In the genomic region with DNA sequence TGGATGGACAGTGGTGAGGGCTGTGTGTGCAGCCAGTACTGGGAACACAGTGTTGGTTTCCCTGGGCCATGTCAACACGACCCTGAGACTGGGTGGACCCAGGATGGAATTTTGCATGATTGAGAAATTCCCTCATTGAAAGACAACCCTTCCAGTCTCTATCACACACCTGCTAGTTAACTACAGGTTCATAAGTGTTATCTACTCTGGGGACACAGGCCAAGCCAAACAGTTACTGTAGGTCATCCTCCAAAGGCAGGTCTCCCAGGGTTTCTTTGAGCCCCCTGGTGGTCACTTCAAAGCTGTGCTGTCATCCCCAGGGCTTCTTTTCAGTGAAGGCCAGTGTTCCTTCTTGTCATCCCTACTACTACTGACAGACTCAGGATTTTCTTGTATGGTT, we compare ENCODE assay signal across 9 mouse cellular contexts.
DNase-seq lines count a peak whose midpoint lies in the region; ATAC-seq and TF ChIP-seq lines count a peak whose summit lies in the region.
"Had no signal": no experiment of that assay in that cellular context is flagged by ENCODE, and none has a peak within 500 bp of the region (broad histone marks: within the 10 kb centered on the region; RNA-seq: fewer than 3 reads in every experiment).

No protein-coding gene starts in this region.

- no peak overlapping the region for H3K9ac ChIP-seq in MEL (ENCODE audit: control insufficient read depth, low read depth, low read length, poor library complexity, severe bottlenecking)
- H3K9ac ChIP-seq in liver, postnatal 0 days (replicated peaks) = no peak overlapping the region
- no peak overlapping the region for H3K9ac ChIP-seq in forebrain, embryonic 13.5 days

- H3K4me2 ChIP-seq in liver, postnatal 0 days (ENCODE audit: low read depth, low read length) = no peak overlapping the region
- H3K4me2 ChIP-seq in forebrain, embryonic 13.5 days = no peak overlapping the region

- no peaks in the 10 kb centered on the region for H3K79me2 ChIP-seq in MEL (ENCODE audit: control insufficient read depth, insufficient read depth, low read length, poor library complexity)

- no peak for TF ChIP-seq EP300 in MEL (IDR thresholded peaks at IDR 0.05; ENCODE audit: low read depth in 1 of 2, low read length in 2 of 2)
- no peak for TF ChIP-seq EP300 in liver, postnatal 0 days (IDR thresholded peaks at IDR 0.05; ENCODE audit: low read depth)

- no peaks in the 10 kb centered on the region for H3K27me3 ChIP-seq in MEL (ENCODE audit: control insufficient read depth in 1 of 2, insufficient read depth in 2 of 2, low read length in 2 of 2)
- H3K27me3 ChIP-seq in liver, postnatal 0 days (ENCODE audit: insufficient read depth, low read length) = peaks cover 5% of the 10 kb centered on the region; the same call in 1 of the 2 replicates
- no peaks in the 10 kb centered on the region for H3K27me3 ChIP-seq in forebrain, embryonic 13.5 days

- no peaks in the 10 kb centered on the region for H3K36me3 ChIP-seq in MEL (ENCODE audit: control insufficient read depth in 1 of 2, insufficient read depth in 2 of 2, low read length in 2 of 2)
- H3K36me3 ChIP-seq in liver, postnatal 0 days (replicated peaks; ENCODE audit: insufficient read depth, low read length) = no peaks in the 10 kb centered on the region
- no peaks in the 10 kb centered on the region for H3K36me3 ChIP-seq in forebrain, embryonic 13.5 days (ENCODE audit: poor library complexity, severe bottlenecking)

- TF ChIP-seq POLR2A in MEL (IDR thresholded peaks at IDR 0.05; ENCODE audit: control insufficient read depth in 1 of 2, insufficient read depth in 1 of 2, low read depth in 1 of 2, low read length in 2 of 2, poor library complexity in 1 of 2) = no peak

- TF ChIP-seq CTCF in layer of hippocampus, adult 2 months (conservative IDR thresholded peaks at IDR 0.05) = peak; percentile 77
- peak in 2 of 3 experiments; percentile 8 to 16; a peak in 2 of 6 replicates for TF ChIP-seq CTCF in MEL (IDR thresholded peaks at IDR 0.05 in 2 of 3, conservative IDR thresholded peaks at IDR 0.05 in 1 of 3; ENCODE audit: control insufficient read depth in 1 of 3, insufficient read depth in 1 of 3, low read depth in 2 of 3, low read length in 3 of 3, poor library complexity in 1 of 3, severe bottlenecking in 1 of 3)
- peak; percentile 65 for TF ChIP-seq CTCF in liver, postnatal 0 days (IDR thresholded peaks at IDR 0.05; ENCODE audit: low read depth)

- H3K4me3 ChIP-seq in layer of hippocampus, adult 2 months = no peak overlapping the region
- no peak overlapping the region for H3K4me3 ChIP-seq in MEL (ENCODE audit: control insufficient read depth in 1 of 2, insufficient read depth in 1 of 2, low read depth in 2 of 2, low read length in 2 of 2)
- no peak overlapping the region for H3K4me3 ChIP-seq in liver, postnatal 0 days (ENCODE audit: low read depth, low read length)
- H3K4me3 ChIP-seq in forebrain, embryonic 13.5 days = no peak overlapping the region

- peak; percentile 80 for ATAC-seq in liver, postnatal 0 days
- no peak for ATAC-seq in forebrain, embryonic 13.5 days
- ATAC-seq: inflammation-experienced regulatory T-cells, adult 6 months had no signal

- H3K27ac ChIP-seq in layer of hippocampus, adult 2 months = no peak overlapping the region
- H3K27ac ChIP-seq in MEL (ENCODE audit: control insufficient read depth, low read depth, low read length) = no peak overlapping the region
- H3K27ac ChIP-seq in liver, postnatal 0 days (ENCODE audit: low read depth) = no peak overlapping the region
- H3K27ac ChIP-seq in forebrain, embryonic 13.5 days = no peak overlapping the region

- no peak for TF ChIP-seq RAD21 in MEL (IDR thresholded peaks at IDR 0.05; ENCODE audit: low read depth, low read length)

- 44% methylated on average over 1 of the region's 1 CpGs for WGBS in liver, postnatal 0 days (ENCODE audit: insufficient replicate concordance)
- WGBS in forebrain, embryonic 13.5 days = 85% methylated on average over 1 of the region's 1 CpGs

- H3K9me3 ChIP-seq in MEL (replicated peaks; ENCODE audit: insufficient read depth, low read length) = no peaks in the 10 kb centered on the region
- no peaks in the 10 kb centered on the region for H3K9me3 ChIP-seq in liver, postnatal 0 days (ENCODE audit: low read length)
- H3K9me3 ChIP-seq in forebrain, embryonic 13.5 days (replicated peaks) = no peaks in the 10 kb centered on the region

- no peak for DNase-seq in layer of hippocampus, adult 2 months (ENCODE audit: low spot score in 2 of 2)
- DNase-seq in layer of hippocampus, adult 8-10 months (ENCODE audit: low spot score in 2 of 2) = no peak
- no peak for DNase-seq in MEL (ENCODE audit: low read depth, low spot score)
- peak; percentile 52 for DNase-seq in adrenal gland, postnatal 14 days
- DNase-seq in liver, postnatal 0 days = no peak
- DNase-seq in yolk sac, embryonic 10.5 days (ENCODE audit: low spot score) = no peak
- no peak for DNase-seq in layer of hippocampus, postnatal 25 days (ENCODE audit: extremely low spot score in 1 of 2, low spot score in 1 of 2)

- no peaks in the 10 kb centered on the region for H3K4me1 ChIP-seq in MEL (ENCODE audit: control insufficient read depth in 1 of 2, insufficient read depth in 2 of 2, low read length in 2 of 2)
- H3K4me1 ChIP-seq in liver, postnatal 0 days (ENCODE audit: insufficient read depth) = no peaks in the 10 kb centered on the region
- H3K4me1 ChIP-seq in forebrain, embryonic 13.5 days = 0 out of 2 replicates have a peak, but pooled peaks cover 5% of the 10 kb centered on the region

TF ChIP-seq in MEL, 35 proteins besides CTCF, POLR2A, EP300 and RAD21:
- TF ChIP-seq SMC3 (IDR thresholded peaks at IDR 0.05; ENCODE audit: low read depth, low read length) (peak; percentile 22), JUND (IDR thresholded peaks at IDR 0.05; ENCODE audit: low read depth, low read length) (no peak)

Comparison
In these comparisons a context has a peak if more than half of its experiments do, and no peak if none do; other contexts are left out.
1. CTCF ChIP-seq: peak in every context shown above with its lines; median percentile 77 in layer of hippocampus, adult 2 months; 65 in liver, postnatal 0 days; 12 in MEL.